Mouse (Mus musculus) layer of hippocampus, adult 18-20 months (tissue): Measurements from ENCODE around the gene Gm10135. TPM values are rescaled to one million over a fixed set of nuclear protein-coding genes. Genes with fewer than 3 reads are reported as not detected.
"Not testable (repeated sequence)": the region's sequence is repeated elsewhere in the genome, so short reads cannot be mapped to it uniquely, and the experiment has no call there.

Experiments
- DNase-seq, 2 experiments: peaks; one replicate each; pipeline ENCODE4 v3.0.0; 2022; ENCODE audit warnings: low spot score in 2 of 2
- long read RNA-seq: library from polyadenylated mRNA; stranded (forward); transcript quantifications from one replicate; pipeline ENCODE4 v2.0.0, GENCODE M21; 2021
- total RNA-seq, 2 experiments: library from RNA; stranded (reverse); gene quantifications; 2 replicates each; pipeline ENCODE4 v1.2.3; 2021

Gene Gm10135
- total RNA-seq = not detected
- long read RNA-seq = 0 reads

DNA sequence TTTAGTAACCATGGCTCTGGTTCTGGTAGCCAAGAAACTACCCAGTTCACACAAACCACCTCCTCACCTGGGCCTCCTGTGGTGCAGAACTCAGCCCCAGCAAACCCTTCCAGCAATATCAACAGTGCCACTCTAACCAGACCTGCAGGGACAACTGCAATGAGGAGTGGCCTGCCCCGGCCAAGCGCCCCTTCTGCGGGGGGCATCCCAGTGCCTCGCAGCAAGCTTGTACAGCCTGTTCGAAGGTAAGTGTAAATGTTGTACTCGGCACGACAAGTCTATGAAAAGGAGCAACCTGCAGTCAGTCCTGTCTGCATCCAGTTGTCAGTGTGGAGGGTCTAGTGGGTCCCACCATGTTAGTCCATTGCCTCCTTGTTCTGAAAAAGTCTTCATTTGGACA, at the start of gene Gm10135:
Gene Gm10135 (minus strand): TSS at position 101 of the 400 bp plus-strand sequence.
- no peak for DNase-seq

GRCm38 (mm10) chr5:73023801-73024200, 49.3 kb upstream of the Gm10135 start:
- DNase-seq = no peak

DNA sequence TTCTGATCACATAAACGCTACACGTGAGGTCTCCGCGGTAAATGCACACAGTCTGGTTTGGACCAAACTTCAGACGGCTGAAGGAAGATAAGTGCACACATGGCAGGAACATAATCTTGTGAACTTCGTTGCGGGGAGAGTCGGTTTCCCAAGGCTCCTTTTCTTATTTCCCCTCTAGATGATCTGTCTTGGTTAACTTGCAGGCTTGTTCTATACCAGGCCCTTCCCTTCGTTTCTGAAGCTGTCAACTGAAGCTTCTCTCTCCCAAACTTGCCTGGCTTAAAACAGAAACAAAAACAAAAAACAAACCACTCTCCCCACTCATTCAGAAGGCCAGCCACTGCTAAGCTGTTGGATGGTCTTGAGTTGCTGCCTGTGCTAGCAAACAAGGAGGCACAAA, 40.2 kb upstream of the Gm10135 start:
- no peak for DNase-seq

GRCm38 (mm10) chr5:73013611-73014287, 39.2 kb upstream of the Gm10135 start:
- not testable (repeated sequence) for DNase-seq

- not testable (repeated sequence) for DNase-seq
These were observed 38.5 kb upstream of the Gm10135 start for GRCm38 (mm10) chr5:73012884-73013610.

DNA sequence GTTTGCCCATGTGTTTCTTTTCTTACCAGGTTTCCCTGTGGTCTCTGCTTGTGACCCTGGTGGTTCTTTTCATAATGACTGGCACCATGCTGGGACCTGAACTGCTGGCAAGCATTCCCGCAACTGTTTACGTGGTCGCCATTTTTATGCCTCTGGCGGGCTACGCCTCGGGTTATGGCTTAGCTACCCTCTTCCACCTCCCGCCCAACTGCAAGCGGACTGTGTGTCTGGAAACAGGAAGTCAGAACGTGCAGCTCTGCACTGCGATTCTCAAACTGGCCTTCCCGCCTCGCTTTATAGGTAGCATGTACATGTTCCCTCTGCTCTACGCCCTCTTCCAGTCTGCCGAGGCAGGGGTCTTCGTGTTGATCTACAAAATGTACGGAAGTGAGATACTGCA, 37.3 kb upstream of the Gm10135 start:
- DNase-seq = not testable (repeated sequence)

DNA sequence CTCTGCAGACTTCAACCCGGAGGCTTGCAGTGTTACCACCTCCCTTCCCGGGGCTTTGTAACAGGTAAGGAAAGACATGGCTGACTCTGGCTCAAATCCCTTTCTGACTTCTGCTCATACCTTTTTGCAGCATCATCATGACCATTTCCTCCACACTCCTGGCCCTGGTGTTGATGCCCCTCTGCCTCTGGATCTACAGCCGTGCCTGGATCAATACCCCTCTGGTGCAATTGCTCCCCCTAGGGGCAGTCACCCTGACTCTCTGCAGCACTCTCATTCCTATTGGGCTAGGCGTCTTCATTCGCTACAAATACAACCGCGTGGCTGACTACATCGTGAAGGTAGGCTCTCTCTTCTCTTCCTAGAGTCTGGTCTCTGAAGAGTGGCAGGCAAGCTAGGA, 33.7 kb upstream of the Gm10135 start:
- not testable (repeated sequence) for DNase-seq

DNA sequence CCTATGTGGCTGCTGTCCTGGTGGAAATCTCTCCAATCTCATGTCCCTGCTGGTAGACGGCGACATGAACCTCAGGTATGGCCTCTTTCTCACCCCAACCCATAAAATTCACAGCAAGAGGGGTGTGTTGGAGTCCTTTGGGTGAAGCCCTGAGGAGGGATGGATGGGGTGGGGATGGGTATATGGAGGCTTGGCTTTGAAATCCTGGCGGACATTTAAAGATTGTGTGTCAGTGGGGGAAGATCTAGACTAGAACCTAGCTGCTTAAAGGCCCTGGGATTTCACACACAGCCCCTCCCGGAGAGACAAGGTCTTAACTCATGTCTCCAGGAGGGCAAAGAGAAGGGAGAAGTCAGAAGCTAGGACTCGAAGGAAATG, 33.1 kb upstream of the Gm10135 start:
- DNase-seq = no peak

DNA sequence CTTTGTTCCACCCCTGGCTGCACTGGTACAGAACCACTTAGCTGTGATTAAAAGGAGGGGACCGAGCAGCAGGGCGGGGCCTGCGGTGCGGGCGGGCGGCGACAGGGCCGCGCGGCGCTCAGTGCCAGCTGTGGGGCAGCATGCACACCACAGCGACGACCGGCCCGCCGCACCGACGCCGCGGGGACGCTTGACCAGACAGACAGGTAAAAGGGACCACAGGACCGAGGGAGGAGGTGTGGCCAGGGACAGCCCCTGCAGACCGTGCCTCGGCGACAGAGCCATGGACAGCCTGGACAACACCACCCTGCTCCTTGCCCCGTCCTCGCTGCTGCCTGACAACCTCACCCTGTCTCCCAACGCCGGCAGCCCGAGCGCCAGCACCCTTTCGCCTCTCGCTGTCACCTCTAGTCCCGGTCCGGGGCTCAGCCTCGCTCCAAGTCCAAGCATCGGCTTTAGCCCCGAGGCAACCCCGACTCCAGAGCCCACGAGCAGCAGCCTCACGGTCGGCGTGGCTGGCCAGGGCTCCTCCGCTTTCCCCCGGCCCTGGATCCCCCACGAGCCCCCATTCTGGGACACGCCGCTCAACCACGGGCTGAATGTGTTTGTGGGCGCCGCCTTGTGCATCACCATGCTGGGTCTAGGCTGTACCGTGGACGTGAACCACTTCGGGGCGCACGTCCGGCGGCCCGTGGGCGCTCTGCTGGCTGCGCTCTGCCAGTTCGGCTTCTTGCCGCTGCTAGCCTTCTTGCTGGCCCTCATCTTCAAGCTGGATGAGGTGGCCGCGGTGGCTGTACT, 32.5 kb upstream of the Gm10135 start, which contains the start of gene Slc10a4:
Gene Slc10a4 (plus strand): TSS at position 100 of the 798 bp plus-strand sequence.
- DNase-seq = no peak

GRCm38 (mm10) chr5:73004046-73004445, 29.5 kb upstream of the Gm10135 start:
- no peak for DNase-seq

- DNase-seq = not testable (repeated sequence)
These were observed 24.0 kb upstream of the Gm10135 start for GRCm38 (mm10) chr5:72998546-72998945.

DNA sequence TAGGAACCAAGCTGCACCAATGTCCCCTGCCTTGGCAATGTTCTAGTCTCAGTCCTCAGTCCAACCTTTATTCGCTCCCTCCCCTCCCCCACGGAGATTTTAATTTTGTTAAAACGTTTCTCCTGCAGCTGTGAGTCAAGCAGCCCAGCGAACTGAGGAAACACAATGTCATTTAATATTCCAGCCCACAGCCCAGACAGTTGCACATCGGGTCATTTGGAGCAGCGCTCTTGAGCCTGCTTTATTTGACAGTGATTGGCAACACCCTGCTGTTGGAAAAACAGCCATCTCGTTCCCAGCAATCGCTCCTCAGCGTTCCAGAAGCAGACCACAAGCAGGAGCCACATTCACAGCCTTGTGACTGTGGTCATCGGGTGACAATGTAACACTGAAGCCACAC, 20.9 kb upstream of the Gm10135 start:
- DNase-seq = no peak

GRCm38 (mm10) chr5:72994928-72995327, 20.4 kb upstream of the Gm10135 start:
- no peak for DNase-seq

DNA sequence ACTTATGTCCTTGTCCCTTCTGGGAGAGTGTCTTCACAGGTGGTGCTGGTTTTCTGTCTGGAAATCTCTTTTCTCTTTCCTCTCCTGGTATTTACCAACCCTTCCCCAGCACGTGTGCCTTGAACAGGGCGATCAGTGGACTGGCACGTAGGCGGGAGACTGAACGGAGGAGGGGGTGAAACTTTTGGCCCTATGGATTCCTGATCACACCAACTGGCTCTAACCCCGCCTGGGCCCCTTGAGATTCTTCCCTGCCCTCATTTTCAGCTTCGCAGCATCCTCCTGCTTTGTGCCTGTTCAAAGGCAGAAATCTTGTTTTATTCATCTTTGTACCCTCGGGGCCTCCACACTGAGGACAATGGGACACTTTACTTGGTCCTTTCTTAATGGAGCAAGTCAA, 19.9 kb upstream of the Gm10135 start:
- DNase-seq = no peak

DNA sequence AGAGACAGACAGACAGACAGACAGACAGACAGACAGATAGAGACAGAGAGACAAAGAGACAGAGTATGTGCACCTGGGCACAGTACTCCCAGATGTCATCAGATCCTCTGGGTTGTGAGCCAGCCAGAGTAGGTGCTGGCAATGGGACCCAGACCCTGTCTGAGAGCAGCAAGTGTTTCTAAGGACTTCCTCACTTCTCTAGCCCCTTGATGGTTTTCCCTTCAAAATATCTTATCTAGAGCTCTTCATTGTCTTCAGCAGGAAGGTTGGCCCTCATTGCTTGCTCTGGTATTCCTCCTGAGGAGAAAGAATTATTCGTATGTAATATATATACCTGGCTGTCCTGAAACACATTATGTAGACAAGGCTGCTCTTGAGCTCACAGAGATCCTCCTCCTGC, 18.0 kb upstream of the Gm10135 start:
- no peak for DNase-seq

DNA sequence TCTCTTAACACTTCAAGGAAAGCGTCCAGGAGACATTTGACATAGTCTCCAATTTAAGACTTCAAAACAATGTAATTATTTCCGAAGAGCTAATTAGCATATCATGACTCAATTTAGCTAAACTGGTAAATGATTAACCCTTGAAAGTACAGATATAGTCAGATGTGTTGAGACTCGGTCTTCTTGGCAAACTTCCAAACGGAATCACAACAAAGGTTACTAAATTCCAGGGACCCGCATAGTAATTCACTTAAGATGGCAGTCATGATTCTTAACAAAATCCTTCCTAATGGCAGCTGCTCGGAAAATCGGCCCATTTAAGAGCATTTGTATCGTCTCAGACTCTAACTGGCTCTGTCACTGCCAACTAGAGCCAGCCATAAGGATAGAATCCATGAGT, 15.3 kb upstream of the Gm10135 start:
- DNase-seq = no peak

GRCm38 (mm10) chr5:72987786-72988185, 13.3 kb upstream of the Gm10135 start:
- no peak for DNase-seq

- DNase-seq = peak in 1 of 2 experiments; percentile 58
These were observed 9.6 kb upstream of the Gm10135 start for GRCm38 (mm10) chr5:72984091-72984490.

DNA sequence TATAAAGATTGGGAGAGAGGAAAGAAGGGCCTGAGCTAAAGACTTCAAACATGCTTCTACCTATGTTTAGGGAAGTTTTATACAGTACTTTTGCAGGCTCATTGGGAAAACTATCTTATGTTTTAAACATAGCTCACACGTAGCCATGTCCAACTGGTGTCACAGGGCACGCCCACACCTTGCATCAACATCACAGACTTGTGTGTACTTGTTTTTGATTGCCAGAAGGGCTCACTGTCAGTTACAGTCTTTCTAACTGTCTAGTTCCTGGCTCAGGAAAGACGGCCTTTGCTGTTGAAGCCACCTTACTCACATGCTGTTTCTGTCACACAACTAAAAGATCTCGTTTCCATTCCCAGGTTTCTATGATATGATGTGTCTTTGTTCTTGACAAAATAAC, 2.0 kb upstream of the Gm10135 start:
- no peak for DNase-seq

- DNase-seq = no peak
These were observed 1.5 kb upstream of the Gm10135 start for GRCm38 (mm10) chr5:72975996-72976395.

GRCm38 (mm10) chr5:72972934-72973333, 1.6 kb downstream of the Gm10135 start:
- DNase-seq = no peak

DNA sequence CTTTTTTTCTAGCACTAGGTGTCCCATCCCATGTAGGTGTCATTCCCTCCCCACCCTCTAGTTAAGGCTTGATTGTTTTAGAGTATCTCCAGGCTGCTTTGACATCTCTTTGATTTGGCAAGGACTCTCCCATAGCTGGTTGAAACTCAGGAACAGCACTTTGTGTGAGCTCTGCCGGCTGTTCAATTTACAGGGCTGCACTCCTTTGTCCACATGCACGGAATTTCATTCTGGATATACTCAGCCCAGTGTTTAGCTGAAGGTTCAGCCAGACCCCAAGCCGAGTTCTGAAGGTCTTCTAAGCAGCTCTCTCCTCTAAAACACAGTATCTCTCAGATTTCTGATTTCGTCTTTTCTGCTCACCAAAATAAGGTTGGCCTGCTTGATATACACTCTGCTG, 2.1 kb downstream of the Gm10135 start:
- DNase-seq = no peak
